Mouse (Mus musculus): ENCODE results near the gene Scpep1. TPM values are rescaled to one million over a fixed set of nuclear protein-coding genes. Genes with fewer than 3 reads are reported as not detected.
A peak's percentile ranks its signal among the peaks of the same experiment; 100 is the strongest.
"Not testable (repeated sequence)": the region's sequence is repeated elsewhere in the genome, so short reads cannot be mapped to it uniquely, and the experiment has no call there.

Gene Scpep1
- polyA plus RNA-seq, 1 experiment from 2014 or later: 27.8 TPM

DNA sequence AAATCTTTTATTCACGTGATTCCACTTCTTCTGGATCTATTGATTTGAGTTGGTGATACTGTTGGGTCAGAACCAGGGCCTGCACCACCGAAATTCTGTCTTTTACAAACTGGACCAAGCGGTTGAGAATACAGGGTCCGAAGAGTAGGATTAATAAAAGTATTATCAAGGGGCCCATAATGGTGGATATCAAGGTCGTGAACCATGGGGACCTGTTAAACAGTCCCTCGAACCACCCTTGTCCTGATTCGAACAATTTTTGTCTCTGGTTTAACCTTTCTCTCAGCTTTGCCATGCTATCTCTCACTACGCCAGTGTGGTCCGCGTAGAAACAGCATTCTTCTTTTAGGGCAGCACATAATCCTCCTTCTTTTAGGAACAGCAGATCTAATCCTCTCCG is 64.4 kb downstream of the Scpep1 start:
- ATAC-seq (replicated peaks); H3K4me3 ChIP-seq: not testable (repeated sequence)
- WGBS: 93% methylated on average over 6 of the region's 11 CpGs

DNA sequence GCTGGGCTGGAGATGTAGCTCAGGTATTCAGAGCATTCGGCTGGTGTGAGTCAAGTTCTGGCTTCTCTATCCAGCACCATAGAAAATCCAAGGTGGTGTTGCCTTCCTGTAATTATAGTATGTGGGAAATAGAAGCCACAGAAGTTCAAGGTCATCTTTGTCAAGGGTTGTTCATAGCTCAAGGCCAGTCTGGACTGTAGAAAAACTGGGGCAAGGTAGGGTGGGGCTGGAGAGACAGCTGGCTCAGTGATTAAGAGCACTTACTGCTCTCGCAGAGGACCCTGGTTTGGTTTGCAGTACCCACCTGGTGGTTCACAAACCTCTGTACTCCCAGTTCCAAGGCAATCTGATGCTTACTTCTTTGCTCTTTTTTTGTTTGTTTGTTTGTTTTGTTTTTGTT is 66.3 kb downstream of the Scpep1 start:
- Histone ChIP-seq H3K27me3 (replicated peaks) (no peaks in the 10 kb centered on the region), H3K27ac (no peak overlapping the region), H3K9me3 (no peaks in the 10 kb centered on the region), H3K36me3 (replicated peaks) (no peaks in the 10 kb centered on the region), H3K4me1 (no peaks in the 10 kb centered on the region), H3K4me3 (no peak overlapping the region), H3K4me2 (no peak overlapping the region), H3K9ac (no peak overlapping the region)
- 87% methylated on average over 2 of the region's 2 CpGs for WGBS
- no peak for ATAC-seq (replicated peaks)

More for the DNA sequence above, 64.4 kb downstream of the Scpep1 start:
- not testable (repeated sequence) for H3K27ac ChIP-seq; H3K4me1 ChIP-seq; H3K9ac ChIP-seq; H3K36me3 ChIP-seq (replicated peaks); H3K4me2 ChIP-seq; H3K27me3 ChIP-seq (replicated peaks); H3K9me3 ChIP-seq

DNA sequence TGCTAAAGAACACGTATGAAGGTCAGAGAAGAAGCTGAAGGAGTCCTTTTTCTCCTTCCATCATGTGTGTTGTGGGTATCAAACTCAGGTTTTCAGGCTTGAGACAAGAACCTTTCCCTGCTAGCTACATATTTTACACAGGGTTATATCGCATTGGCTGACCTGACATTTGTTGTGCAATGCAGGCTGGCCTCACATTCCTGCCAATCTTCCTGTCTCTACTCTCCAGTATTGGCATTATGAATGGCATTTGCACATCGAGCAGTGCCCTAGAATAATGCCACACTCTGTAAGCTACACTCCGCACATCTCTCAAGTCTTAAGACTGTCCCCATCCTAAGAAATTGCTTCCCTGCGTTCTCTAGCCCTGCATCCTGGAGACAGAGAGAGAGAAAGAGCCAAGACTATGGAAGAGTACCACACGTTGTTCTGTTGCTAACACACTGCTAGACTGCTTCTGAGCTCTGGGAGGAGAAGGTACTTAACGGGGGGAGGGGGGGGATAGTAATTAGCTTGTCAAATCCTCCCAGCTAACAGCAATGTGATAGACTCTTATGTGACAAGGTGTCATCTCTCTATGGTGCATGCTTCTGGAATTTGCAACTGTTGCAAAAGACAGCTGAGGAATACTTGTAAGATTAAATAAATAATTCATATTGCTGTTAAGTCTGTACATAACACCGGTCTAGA is 70.7 kb downstream of the Scpep1 start:
- 58% methylated on average over 8 of the region's 8 CpGs for WGBS
- Histone ChIP-seq H3K9me3 (no peaks in the 10 kb centered on the region), H3K4me2 (no peak overlapping the region), H3K27ac (peak overlapping the region; percentile 51; the same call in 1 of the 2 replicates), H3K9ac (no peak overlapping the region), H3K4me3 (no peak overlapping the region), H3K27me3 (replicated peaks) (no peaks in the 10 kb centered on the region), H3K36me3 (replicated peaks) (no peaks in the 10 kb centered on the region), H3K4me1 (no peaks in the 10 kb centered on the region)
- no peak for ATAC-seq (replicated peaks)

- Histone ChIP-seq H3K4me1 (peaks cover 8% of the 10 kb centered on the region), H3K36me3 (replicated peaks) (no peaks in the 10 kb centered on the region), H3K4me3 (no peak overlapping the region), H3K4me2 (no peak overlapping the region), H3K9me3 (no peaks in the 10 kb centered on the region), H3K9ac (no peak overlapping the region), H3K27me3 (replicated peaks) (peaks cover 3% of the 10 kb centered on the region; the same call in 1 of the 2 replicates), H3K27ac (no peak overlapping the region)
- 94% methylated on average over 12 of the region's 12 CpGs for WGBS
- ATAC-seq (replicated peaks): no peak
Observed at GRCm38 (mm10) chr11:88878011-88878410, 77.3 kb downstream of the Scpep1 start.

Other genes starting within 250 kb of the Scpep1 start
- gene Msi2, start 237.0 kb downstream of the Scpep1 start, polyA plus RNA-seq (2015; fragmentation: Nextera tagmentation; extraction: Ambion mirVana): 32.0 and 33.6 TPM in 2 replicates
- gene Akap1, start 90.9 kb downstream of the Scpep1 start, polyA plus RNA-seq (2015; fragmentation: Nextera tagmentation; extraction: Ambion mirVana): 34.9 and 35.4 TPM in 2 replicates
- 0.22 TPM in 1 of 2 replicates, not detected in the other for gene Elobl, start 11.5 kb upstream of the Scpep1 start, polyA plus RNA-seq (2015; fragmentation: Nextera tagmentation; extraction: Ambion mirVana)
- 33.7 and 34.2 TPM in 2 replicates for gene Coil, start 14.8 kb upstream of the Scpep1 start, polyA plus RNA-seq (2015; fragmentation: Nextera tagmentation; extraction: Ambion mirVana)
- gene Trim25, start 43.9 kb upstream of the Scpep1 start, polyA plus RNA-seq (2015; fragmentation: Nextera tagmentation; extraction: Ambion mirVana): 4.7 and 5.4 TPM in 2 replicates
- gene Dgke, start 111.4 kb upstream of the Scpep1 start, polyA plus RNA-seq (2015; fragmentation: Nextera tagmentation; extraction: Ambion mirVana): 18.9 and 19.7 TPM in 2 replicates
- not detected in 2 replicates for gene Gm525, start 118.4 kb upstream of the Scpep1 start, polyA plus RNA-seq (2015; fragmentation: Nextera tagmentation; extraction: Ambion mirVana)

All from midbrain, embryonic 15.5 days (tissue).